Comparison of ENCODE assay signal across 9 mouse cellular contexts in genomic region chr16:42172476-42172875, GRCm38 (mm10).
DNase-seq lines count a peak whose midpoint lies in the region; ATAC-seq and TF ChIP-seq lines count a peak whose summit lies in the region.
"Had no signal": no experiment of that assay in that cellular context is flagged by ENCODE, and none has a peak within 500 bp of the region (broad histone marks: within the 10 kb centered on the region; RNA-seq: fewer than 3 reads in every experiment).

No protein-coding gene starts in this region.

- ATAC-seq in CD4-positive, CD25-positive, alpha-beta regulatory T cell, adult 4 months = peak; percentile 87

- no peak for TF ChIP-seq POLR2A in small intestine, adult 2 months (IDR thresholded peaks at IDR 0.05; ENCODE audit: low read depth, low read length)

- 33% methylated on average over 11 of the region's 11 CpGs for WGBS in small intestine, adult 2 months

- no peak overlapping the region for H3K27ac ChIP-seq in small intestine, adult 2 months (ENCODE audit: insufficient read depth, low read depth, low read length)
- H3K27ac ChIP-seq: limb, embryonic 12.5 days had no signal

- H3K4me3 ChIP-seq in small intestine, adult 2 months (ENCODE audit: low read depth, low read length) = no peak overlapping the region
- H3K4me3 ChIP-seq: limb, embryonic 12.5 days had no signal

- peak; percentile 63; the same call in 1 of the 2 replicates for TF ChIP-seq CTCF in small intestine, adult 2 months (IDR thresholded peaks at IDR 0.05; ENCODE audit: extremely low read depth, insufficient read length, insufficient replicate concordance, low read depth, low read length)

- H3K27me3 ChIP-seq in small intestine, adult 2 months (ENCODE audit: control insufficient read depth, insufficient read depth, low read length) = no peaks in the 10 kb centered on the region
- H3K27me3 ChIP-seq: limb, embryonic 12.5 days had no signal

- no peaks in the 10 kb centered on the region for H3K4me1 ChIP-seq in small intestine, adult 2 months (ENCODE audit: control insufficient read depth, insufficient read depth, insufficient read length, low read length)
- H3K4me1 ChIP-seq: limb, embryonic 12.5 days had no signal

- no peaks in the 10 kb centered on the region for H3K36me3 ChIP-seq in small intestine, adult 2 months (ENCODE audit: control insufficient read depth, insufficient read depth, low read length)
- H3K36me3 ChIP-seq: limb, embryonic 12.5 days had no signal

- DNase-seq in R1 (ENCODE audit: low read depth, low spot score) = peak; percentile 62
- peak; percentile 71 for DNase-seq in cerebellum, adult 9-11 months
- peak; percentile 86 to 91 for DNase-seq in frontal cortex, postnatal 36 days (ENCODE audit: low spot score in 2 of 2)
- peak; percentile 69 to 91 for DNase-seq in layer of hippocampus, adult 8-10 months (ENCODE audit: low spot score in 2 of 2)
- DNase-seq in lung, postnatal 25 days (ENCODE audit: low spot score) = peak; percentile 50
- no peak for DNase-seq in yolk sac, embryonic 10.5 days (ENCODE audit: low spot score)
